Mouse (Mus musculus) liver, embryonic 11.5 days (tissue): Measurements from ENCODE around the gene Gja3. TPM values are rescaled to one million over a fixed set of nuclear protein-coding genes. Genes with fewer than 3 reads are reported as not detected.
"Not testable (repeated sequence)": the region's sequence is repeated elsewhere in the genome, so short reads cannot be mapped to it uniquely, and the experiment has no call there.

Experiments
- ATAC-seq: fragments of 200-750 bp; cut with Nextera tagmentation; replicated peaks from 2 replicates; pipeline ENCODE4 v1.8.0; 2017; ENCODE audit warnings: moderate number of reproducible peaks, mild to moderate bottlenecking, moderate TSS enrichment, moderate library complexity; ENCODE audit not compliant: low FRiP score
- DNase-seq: peaks from one replicate; pipeline ENCODE4 v3.0.0-alpha.2; 2017; ENCODE audit warnings: low spot score
- H3K27ac ChIP-seq: fragments of 300-500 bp; sonication (generic); 2 replicates; pipeline ENCODE4 v1.5.1; 2014; ENCODE audit warnings: mild to moderate bottlenecking, low read depth, low read length, control low read depth
- H3K27me3 ChIP-seq: fragments of 300-500 bp; sonication (generic); replicated peaks from 2 replicates; pipeline ENCODE4 v1.6.1; 2014; ENCODE audit warnings: low read length, mixed read lengths; ENCODE audit not compliant: control insufficient read depth, insufficient read depth
- H3K36me3 ChIP-seq: fragments of 300-500 bp; sonication (generic); 2 replicates; pipeline ENCODE4 v1.6.1; 2014; ENCODE audit warnings: mild to moderate bottlenecking, low read length, moderate library complexity, mixed read lengths; ENCODE audit not compliant: control insufficient read depth, insufficient read depth
- H3K4me1 ChIP-seq: fragments of 300-500 bp; sonication (generic); replicated peaks from 2 replicates; pipeline ENCODE4 v1.6.1; 2014; ENCODE audit warnings: low read length, mixed read lengths; ENCODE audit not compliant: control insufficient read depth, insufficient read depth
- H3K4me2 ChIP-seq: fragments of 300-500 bp; sonication (generic); 2 replicates; pipeline ENCODE4 v1.6.1; 2014; ENCODE audit warnings: mild to moderate bottlenecking, control low read depth, moderate library complexity
- H3K4me3 ChIP-seq: fragments of 300-500 bp; sonication (generic); 2 replicates; pipeline ENCODE4 v1.5.1; 2014; ENCODE audit warnings: low read depth, low read length, control low read depth
- H3K9ac ChIP-seq: fragments of 300-500 bp; sonication (generic); 2 replicates; pipeline ENCODE4 v1.6.1; 2014; ENCODE audit warnings: low read depth, low read length, control low read depth
- H3K9me3 ChIP-seq: fragments of 300-500 bp; sonication (generic); 2 replicates; pipeline ENCODE4 v1.6.1; 2016; ENCODE audit warnings: low read length, inconsistent platforms, mixed read lengths; ENCODE audit not compliant: control insufficient read depth
- WGBS: fragments of 180-500 bp; shearing (Covaris S2); extraction: QIAGEN DNeasy Blood & Tissue Kit; methylation state at CpG from one replicate; pipeline ENCODE4 v1.1.7; 2014; 5-methylcytosine and 5-hydroxymethylcytosine counted together
- polyA plus RNA-seq: library from polyadenylated mRNA; unstranded; fragments of >200 nt; fragmentation: Nextera tagmentation; extraction: Ambion mirVana; gene quantifications from 2 replicates; pipeline ENCODE4 v1.2.1, GENCODE M21; 2014

The Gja3 gene
- polyA plus RNA-seq, 1 experiment from 2014 or later = 0.15 TPM

DNA sequence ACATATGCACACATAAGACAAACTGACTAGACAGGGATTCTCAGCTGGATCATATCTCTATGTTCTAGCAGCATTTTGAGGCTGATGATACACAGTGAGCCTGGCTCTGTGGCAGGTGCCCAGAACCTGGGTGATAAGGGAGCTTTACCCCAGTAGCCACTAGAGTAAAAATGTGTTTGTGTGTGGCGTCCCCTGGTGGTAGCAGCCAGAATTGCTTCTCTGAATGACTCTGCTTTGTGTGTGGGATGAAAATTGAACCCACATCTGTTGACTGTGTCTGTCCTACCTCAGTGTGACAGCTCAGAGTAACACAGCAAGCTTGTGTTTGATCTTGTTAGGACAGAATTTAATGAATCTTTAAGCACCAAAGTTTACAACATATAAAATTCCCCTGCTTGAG is 2.2 kb upstream of the Gja3 start:
- peaks cover 42% of the 10 kb centered on the region for H3K27me3 ChIP-seq
- peak; percentile 55 for DNase-seq
- not testable (repeated sequence) for H3K36me3 ChIP-seq, H3K4me2 ChIP-seq, H3K9me3 ChIP-seq, ATAC-seq, H3K4me1 ChIP-seq, H3K27ac ChIP-seq, H3K4me3 ChIP-seq, H3K9ac ChIP-seq
- 0% methylated on average over 1 of the region's 1 CpGs for WGBS

DNA sequence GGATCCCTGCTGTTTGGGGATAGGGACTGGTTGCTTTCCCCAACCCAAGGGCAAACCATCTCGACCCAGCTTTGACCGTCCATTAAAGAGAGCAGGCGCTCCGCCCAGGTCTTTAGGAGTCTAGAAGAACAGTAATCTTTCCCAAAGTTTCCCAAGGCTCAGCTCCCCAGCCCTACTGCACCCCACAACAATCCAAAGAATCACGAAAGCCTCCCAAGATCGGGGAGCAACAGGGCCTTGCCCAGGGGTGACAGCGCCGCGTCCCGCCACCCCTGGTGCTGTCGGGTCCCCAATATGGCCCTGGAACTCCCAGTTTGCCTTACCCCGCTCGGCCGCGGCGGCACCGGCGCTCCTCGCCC is 717 bp downstream of the Gja3 start:
- Histone ChIP-seq H3K4me2 (peak overlapping the region; percentile 75), H3K4me1 (no peaks in the 10 kb centered on the region; the same call in 1 of the 2 replicates), H3K36me3 (no peaks in the 10 kb centered on the region), H3K9ac (no peak overlapping the region), H3K4me3 (peak overlapping the region; percentile 49), H3K27me3 (peaks cover 47% of the 10 kb centered on the region), H3K27ac (no peak overlapping the region), H3K9me3 (no peaks in the 10 kb centered on the region)
- WGBS = 4% methylated on average over 19 of the region's 19 CpGs
- no peak for DNase-seq
- ATAC-seq = no peak

DNA sequence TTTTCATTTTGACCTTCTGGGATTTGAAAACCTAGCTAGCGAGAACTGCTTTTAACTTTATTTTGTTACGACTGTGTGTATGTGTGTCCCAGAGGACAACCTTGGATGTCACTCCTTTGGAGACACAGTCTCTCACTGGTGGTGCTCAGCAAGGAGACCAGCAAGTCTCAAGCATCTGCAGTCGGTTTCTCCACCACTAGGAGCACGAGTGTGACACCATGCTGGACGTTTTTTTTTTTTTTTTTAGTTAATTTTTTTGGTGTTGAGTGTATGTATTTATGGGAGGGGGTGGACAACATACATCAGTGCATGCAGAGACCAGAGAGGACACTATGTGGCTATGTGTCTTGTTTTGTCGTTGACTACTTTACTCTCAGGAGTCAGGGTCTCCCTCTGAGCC is 5.2 kb downstream of the Gja3 start:
- Histone ChIP-seq H3K36me3 (no peaks in the 10 kb centered on the region), H3K4me3 (no peak overlapping the region), H3K27ac (no peak overlapping the region), H3K27me3 (peaks cover 29% of the 10 kb centered on the region), H3K9me3 (no peaks in the 10 kb centered on the region), H3K4me2 (no peak overlapping the region), H3K4me1 (no peaks in the 10 kb centered on the region; the same call in 1 of the 2 replicates), H3K9ac (no peak overlapping the region)
- ATAC-seq = no peak
- 54% methylated on average over 6 of the region's 6 CpGs for WGBS
- DNase-seq = no peak

DNA sequence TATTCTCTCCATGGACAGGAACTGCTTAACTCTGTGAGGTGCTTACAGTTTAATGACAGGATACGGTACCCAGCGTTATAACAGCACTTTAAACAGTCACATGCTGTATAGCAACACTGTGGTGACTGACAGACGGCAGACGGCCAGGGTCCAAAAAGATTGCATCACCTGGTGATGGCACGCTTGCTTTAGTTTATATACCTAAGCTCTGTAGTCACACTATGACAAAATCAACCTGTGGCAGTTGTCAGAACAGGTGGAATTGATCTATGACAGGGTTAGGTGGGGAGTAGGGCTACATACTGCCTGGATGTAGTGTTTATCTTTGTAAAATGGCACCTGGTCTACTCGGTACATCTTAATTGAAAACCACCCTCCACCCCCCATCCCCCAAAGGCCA is 14.0 kb downstream of the Gja3 start:
- H3K27ac ChIP-seq = no peak overlapping the region
- no peaks in the 10 kb centered on the region for H3K9me3 ChIP-seq
- H3K27me3 ChIP-seq = no peaks in the 10 kb centered on the region
- DNase-seq (no peak), ATAC-seq (no peak)
- no peak overlapping the region for H3K4me3 ChIP-seq
- no peak overlapping the region for H3K9ac ChIP-seq
- no peak overlapping the region for H3K4me2 ChIP-seq
- WGBS = 79% methylated on average over 6 of the region's 6 CpGs
- no peaks in the 10 kb centered on the region for H3K36me3 ChIP-seq
- no peaks in the 10 kb centered on the region for H3K4me1 ChIP-seq

DNA sequence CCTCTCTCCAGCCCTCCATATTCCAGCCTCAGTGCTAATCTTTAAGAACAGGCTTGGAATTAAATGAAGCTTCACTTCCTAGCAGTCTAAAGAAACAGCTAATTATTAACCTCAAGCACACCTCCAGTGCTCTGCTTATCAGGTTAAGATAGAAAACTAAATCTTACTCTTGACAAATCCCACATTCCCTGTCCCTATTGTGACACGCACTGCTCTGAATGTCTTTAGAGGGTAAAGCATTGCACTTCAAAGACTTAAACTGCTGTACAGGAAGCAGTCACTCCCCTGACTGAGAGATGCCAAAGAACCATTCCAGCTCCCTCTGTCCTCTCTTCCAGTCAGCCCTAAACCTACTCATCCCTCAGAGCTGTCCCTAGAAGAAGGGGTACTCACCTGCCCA is 16.5 kb downstream of the Gja3 start:
- no peak overlapping the region for H3K27ac ChIP-seq
- H3K4me3 ChIP-seq = no peak overlapping the region
- H3K9me3 ChIP-seq = no peaks in the 10 kb centered on the region
- no peak for DNase-seq
- H3K27me3 ChIP-seq = peaks cover 5% of the 10 kb centered on the region
- no peak overlapping the region for H3K4me2 ChIP-seq
- WGBS = 59% methylated on average over 1 of the region's 1 CpGs
- no peak for ATAC-seq
- no peak overlapping the region for H3K9ac ChIP-seq
- H3K4me1 ChIP-seq = no peaks in the 10 kb centered on the region
- no peaks in the 10 kb centered on the region for H3K36me3 ChIP-seq

DNA sequence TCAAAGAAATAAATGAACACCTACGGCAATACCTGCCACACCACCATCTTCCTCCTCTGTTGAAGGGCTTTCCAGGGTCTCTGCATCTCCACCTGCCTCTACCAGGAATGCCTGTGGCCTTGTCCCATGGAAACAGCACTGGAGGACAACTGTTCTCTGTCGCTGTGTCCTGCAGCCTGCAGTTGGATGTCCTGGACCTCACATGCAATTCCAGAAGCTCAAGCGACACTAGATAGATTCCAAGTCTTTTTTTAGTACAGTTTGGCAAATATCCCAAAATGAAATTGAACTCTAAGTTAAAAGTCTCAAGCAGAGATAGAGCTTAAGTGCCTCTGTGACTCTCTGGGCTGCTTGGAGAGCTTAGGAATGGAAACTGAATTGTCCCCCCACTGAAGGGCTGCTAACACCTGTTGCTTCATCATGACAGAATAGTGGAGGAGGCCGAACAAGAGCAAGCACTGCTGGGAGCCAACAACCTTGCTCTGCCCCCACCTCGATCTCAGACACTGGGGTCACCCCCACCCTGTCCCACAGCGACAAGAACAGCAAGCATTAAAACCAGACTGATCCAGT is 22.9 kb downstream of the Gja3 start:
- Histone ChIP-seq H3K9me3 (no peaks in the 10 kb centered on the region), H3K4me3 (no peak overlapping the region), H3K9ac (no peak overlapping the region), H3K4me2 (no peak overlapping the region), H3K4me1 (no peaks in the 10 kb centered on the region), H3K36me3 (no peaks in the 10 kb centered on the region), H3K27ac (no peak overlapping the region), H3K27me3 (peaks cover 12% of the 10 kb centered on the region)
- ATAC-seq (no peak), DNase-seq (no peak)
- WGBS = 71% methylated on average over 6 of the region's 6 CpGs

DNA sequence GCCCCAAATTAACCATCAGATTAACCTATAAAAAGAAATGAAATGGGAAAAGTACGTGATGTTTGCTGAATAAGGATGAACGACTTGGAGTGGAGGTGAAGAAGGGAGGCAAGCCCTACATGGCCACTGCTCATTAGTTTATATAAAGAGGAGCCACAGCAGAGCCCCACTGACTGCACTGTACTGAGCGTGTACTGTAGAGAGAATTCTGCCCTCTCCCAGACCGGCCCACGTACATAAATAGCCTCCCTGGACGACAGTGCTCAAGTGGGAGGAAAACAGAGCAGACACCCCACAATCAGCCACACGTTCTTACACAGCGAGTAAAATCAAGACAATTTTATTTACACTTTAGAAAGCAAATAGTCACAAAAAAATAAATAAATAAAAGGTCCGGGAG is 23.8 kb downstream of the Gja3 start:
- Histone ChIP-seq H3K9ac (no peak overlapping the region), H3K36me3 (no peaks in the 10 kb centered on the region), H3K4me1 (no peaks in the 10 kb centered on the region), H3K9me3 (no peaks in the 10 kb centered on the region), H3K27ac (no peak overlapping the region), H3K27me3 (peaks cover 12% of the 10 kb centered on the region), H3K4me3 (no peak overlapping the region), H3K4me2 (no peak overlapping the region)
- DNase-seq = no peak
- no peak for ATAC-seq
- WGBS = 65% methylated on average over 9 of the region's 9 CpGs

DNA sequence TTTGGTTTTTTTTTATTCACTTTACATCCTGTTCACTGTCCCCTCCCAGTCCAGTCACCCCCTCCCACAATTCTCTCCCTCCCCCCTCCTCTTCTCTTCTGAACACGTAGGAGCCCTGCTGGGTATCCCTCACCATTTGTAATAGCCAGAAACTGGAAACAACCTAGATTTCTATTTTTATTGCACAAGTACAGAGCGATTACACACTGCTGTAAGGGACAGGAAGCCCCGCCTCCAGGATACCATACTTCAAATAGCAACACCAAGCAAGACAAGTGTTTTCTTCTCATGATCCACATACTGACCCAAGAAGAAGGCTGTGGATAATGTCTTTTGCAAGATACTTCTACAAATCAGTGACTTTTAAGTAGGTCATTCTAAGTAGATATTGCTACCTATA is 25.1 kb downstream of the Gja3 start:
- DNase-seq = no peak
- peaks cover 12% of the 10 kb centered on the region for H3K27me3 ChIP-seq
- WGBS = 58% methylated on average over 3 of the region's 3 CpGs
- no peaks in the 10 kb centered on the region for H3K36me3 ChIP-seq
- no peaks in the 10 kb centered on the region for H3K9me3 ChIP-seq
- H3K4me1 ChIP-seq = no peaks in the 10 kb centered on the region
- no peak overlapping the region for H3K27ac ChIP-seq
- no peak overlapping the region for H3K4me2 ChIP-seq
- H3K9ac ChIP-seq = no peak overlapping the region
- no peak for ATAC-seq
- no peak overlapping the region for H3K4me3 ChIP-seq

DNA sequence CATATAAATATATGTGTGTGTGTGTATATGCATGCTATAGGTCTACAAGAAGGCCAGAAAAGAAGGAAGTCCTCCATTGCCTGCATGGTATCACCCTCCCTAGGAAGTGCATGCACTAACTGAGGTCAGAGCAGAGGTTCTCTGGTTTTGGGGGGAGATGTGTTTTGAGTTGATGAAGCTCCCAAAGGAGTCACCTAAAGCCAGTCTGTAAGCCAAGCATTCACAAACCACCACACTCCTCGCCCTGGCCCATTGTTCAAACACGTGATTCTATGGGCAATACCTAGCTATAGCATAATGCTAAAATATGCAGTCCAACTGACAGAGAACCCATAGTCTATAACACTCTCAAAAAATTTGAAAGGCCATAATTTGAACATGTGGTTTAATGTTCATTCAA is 39.5 kb downstream of the Gja3 start:
- no peak overlapping the region for H3K4me3 ChIP-seq
- no peaks in the 10 kb centered on the region for H3K4me1 ChIP-seq
- H3K27me3 ChIP-seq = no peaks in the 10 kb centered on the region
- H3K9me3 ChIP-seq = no peaks in the 10 kb centered on the region
- H3K9ac ChIP-seq = no peak overlapping the region
- no peak for DNase-seq
- H3K36me3 ChIP-seq = no peaks in the 10 kb centered on the region
- no peak overlapping the region for H3K4me2 ChIP-seq
- no peak for ATAC-seq
- H3K27ac ChIP-seq = no peak overlapping the region
- WGBS = 71% methylated on average over 2 of the region's 2 CpGs
